Mouse (Mus musculus) R1 (cell line): ENCODE data around the gene Acot13.
"Not testable (repeated sequence)": the region's sequence is repeated elsewhere in the genome, so short reads cannot be mapped to it uniquely, and the experiment has no call there.

ENCODE experiments used
- DNase-seq: peaks from one replicate; pipeline ENCODE4 v3.0.0-alpha.2; 2018; ENCODE audit warnings: low read depth, low spot score

Acot13 gene

DNA sequence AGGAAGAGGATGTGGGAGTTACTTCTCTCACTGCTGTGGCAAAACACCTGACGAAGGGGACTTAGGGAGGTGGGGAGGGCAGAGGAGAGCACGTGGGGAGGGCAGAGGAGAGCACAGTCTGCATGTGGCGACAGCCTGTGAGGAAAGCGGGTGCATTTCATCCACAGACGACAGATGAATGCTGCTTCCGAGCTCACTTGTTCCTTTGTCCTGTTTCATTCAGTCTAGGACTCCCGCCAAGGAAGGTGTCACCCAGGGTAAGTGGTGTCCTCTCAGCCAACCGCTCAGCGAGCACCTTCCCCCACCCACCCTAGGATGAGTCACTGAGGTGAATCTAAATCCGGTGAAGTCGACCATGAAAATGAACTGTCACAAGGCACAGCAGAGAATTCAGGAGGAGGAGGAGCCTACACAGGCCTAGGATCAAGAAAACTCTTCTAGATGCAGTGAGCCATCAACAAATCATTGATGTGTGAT, 45.3 kb downstream of the Acot13 start:
- peak; percentile 32 for DNase-seq

DNA sequence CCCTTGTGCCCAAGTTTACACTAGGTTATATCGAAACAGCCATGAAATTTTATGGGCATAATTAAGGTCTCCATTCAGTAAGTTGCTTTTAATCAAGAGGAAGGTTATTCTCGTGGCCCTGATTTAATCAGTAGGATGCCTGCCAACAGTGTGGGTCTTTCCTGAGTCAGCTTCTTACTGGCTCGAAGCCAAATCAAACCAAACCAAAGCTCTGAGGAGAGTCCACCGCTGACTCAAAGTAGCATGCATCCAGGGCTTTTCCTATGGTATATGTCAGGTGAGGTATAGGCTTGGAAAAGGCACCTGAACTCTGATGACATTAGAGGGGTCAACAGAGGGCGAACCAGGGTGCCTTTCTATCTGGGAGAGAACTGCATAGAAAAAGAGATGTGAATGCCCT, 49.4 kb downstream of the Acot13 start:
- no peak for DNase-seq

DNA sequence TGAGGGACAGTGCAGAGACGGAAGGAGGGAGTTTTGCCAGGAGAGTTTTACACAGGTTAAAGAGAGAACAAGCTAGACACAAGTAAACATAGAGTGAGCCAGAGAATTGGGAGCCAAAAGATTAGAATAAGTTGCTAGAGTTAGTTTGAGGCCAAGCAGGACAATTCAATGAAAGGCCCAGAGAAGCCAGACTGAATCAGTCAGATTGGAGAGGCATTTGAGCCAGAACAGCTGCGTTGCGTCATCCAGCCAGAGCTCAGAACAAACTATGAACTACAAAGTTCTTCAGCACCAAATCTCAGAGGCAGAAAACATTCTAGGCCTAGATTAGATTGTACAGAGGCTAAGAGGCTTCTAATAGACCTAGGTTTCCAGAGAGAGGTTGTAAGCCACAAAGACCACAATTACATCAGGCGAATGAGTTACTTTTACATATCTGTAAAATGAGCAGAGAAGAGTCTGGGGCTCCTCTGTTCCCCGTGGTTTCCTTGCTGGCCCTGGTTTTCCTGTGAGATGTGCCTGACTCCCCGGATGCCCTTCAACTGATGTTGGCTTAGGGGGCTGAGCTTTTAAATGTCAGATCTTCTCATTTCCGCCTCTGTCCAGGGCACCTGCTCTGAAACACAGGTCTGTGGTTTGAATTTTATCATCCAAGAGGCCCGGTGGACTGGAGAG, 52.5 kb downstream of the Acot13 start:
- DNase-seq, result no peak

DNA sequence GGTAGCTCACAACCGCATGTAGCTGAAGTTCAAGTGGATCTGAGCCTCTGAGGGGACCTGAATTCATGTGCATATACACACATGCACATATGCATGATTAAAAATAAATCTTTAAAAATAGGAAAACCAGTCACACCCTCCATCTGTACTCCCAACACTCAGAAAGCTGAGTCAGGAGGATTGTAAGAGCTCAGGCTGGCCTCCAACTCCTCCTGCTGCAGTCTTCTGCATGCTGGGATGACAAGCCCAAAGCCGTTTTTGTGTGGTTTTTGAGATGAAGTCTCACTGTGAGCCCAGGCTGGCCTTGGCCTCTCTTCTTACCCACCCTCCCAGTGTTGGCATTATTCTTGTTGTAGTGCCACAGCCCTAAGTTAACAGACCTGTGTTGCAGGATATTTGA, 53.3 kb downstream of the Acot13 start:
- DNase-seq, result no peak

DNA sequence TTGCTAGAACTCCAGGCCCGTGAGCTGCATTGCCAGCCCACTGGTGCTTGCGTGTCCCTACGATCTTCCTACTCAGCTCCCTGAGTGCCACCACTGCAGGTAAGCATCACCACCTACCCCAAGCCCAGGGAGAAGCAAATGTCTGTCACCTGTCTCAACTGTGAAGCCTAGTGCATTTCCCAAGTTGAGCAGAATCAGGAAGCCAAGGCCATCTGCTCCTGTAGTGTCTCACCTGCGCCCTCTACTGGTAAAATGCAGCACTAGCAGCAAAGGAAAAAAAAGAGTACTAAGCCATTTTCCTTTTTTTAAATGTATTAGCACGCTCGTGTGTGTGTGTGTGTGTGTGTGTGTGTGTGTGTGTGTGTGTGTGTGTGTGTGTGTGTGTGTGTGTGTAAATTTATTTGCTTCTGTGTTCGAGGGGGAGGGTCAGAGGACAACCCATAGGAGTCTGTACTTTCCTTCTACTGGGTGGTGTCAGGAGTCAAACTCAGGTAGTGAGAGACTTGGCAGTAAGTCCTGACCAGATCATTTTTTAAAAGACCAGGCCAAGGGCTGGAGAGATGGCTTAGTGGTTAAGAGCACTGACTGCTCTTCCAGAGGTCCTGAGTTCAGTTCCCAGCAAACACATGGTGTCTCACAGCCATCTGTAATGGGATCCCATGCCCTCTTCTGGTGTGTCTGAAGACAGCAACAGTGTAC, 55.0 kb downstream of the Acot13 start:
- peak; percentile 74 for DNase-seq

DNA sequence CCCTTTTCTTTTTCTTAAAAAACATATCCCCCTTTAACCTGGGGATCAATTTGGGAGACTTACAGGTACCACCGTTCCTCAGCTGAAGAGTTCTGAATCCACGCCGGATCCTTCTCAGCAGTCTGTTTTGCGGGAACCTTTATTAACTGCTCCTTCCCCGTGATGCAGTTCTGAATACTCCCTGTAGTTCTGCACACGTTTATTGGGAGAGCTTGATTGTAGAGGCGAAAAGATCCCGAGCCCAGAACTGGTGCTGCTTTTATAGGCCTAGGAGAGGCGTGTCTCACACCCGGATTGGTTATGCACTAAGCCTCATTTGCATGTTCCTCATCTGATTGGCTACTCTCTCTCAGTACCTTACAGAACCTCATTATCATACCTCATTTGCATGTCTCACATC, 59.9 kb downstream of the Acot13 start:
- not testable (repeated sequence) for DNase-seq
